Mouse (Mus musculus): ENCODE data around the gene Gm10337.

Gene Gm10337

GRCm38 (mm10) chr15:102500479-102500878, 3.0 kb upstream of the Gm10337 start:
- DNase-seq, result no peak

- DNase-seq, result no peak
These were observed 2.3 kb upstream of the Gm10337 start for GRCm38 (mm10) chr15:102501084-102501814.

DNA sequence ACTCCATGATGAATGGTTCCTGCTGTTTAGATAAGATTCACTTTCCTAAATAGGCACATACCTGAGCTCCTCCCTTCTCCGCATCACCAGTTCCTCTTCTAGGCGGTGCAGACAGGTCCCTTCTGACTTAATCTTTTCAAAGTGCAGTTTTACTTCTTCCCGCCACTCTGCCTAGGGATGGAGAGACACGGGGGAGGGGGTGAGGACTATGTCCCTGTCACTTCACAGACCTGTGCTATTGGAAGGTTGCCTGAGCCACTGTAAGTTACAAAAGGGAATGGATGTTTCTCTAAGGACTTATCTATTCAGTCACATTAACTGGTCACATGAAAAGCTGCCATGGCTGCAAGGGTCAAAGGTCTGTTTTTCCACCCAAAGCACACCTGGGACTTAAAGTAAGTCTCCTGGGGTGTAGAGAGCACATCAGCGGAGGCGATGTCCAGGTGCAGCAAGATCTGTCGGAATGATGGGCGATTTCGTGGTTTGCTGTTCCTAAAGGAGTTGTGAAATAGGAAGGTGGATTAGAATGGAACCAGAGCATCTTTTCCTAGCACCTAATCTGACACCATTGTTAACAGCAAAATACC, 1.2 kb upstream of the Gm10337 start:
- no peak for DNase-seq

- no peak for DNase-seq
These were observed 631 bp downstream of the Gm10337 start for GRCm38 (mm10) chr15:102503924-102504782.

DNA sequence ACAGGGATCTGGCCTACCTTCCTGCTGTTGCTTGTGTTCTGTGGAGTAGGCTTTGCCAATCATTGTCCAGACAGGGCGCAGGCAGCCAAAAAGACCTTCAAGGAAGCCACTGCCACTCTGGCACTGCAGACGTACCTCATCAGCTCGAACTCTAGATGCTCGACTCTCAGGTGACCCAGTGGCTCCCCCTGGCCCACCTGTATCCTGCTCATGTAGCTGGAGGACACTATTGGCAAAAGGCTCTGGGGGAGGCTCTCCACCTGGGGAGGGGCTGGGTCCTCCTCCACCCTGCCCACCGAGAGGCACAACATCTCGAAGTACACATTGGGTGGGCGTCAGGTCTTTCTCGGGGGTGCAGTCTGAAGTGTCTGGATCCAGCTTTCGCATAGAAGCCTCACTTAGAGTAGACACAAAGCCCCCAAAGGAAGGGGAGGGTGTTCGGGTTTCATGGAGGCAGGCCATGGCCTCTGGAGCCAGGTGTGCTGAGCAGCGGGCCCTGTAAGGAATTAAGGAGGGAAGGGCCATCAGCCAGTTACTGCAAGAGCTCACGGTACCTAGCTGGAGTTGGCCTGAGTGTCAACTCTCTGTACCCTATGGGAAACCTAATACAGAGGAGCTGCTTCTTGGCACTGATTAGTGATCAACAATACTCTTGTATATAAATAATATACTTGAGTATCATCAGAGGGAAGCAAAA, 1.7 kb downstream of the Gm10337 start:
- DNase-seq, result peak in 1 of 2 experiments; percentile 13

DNA sequence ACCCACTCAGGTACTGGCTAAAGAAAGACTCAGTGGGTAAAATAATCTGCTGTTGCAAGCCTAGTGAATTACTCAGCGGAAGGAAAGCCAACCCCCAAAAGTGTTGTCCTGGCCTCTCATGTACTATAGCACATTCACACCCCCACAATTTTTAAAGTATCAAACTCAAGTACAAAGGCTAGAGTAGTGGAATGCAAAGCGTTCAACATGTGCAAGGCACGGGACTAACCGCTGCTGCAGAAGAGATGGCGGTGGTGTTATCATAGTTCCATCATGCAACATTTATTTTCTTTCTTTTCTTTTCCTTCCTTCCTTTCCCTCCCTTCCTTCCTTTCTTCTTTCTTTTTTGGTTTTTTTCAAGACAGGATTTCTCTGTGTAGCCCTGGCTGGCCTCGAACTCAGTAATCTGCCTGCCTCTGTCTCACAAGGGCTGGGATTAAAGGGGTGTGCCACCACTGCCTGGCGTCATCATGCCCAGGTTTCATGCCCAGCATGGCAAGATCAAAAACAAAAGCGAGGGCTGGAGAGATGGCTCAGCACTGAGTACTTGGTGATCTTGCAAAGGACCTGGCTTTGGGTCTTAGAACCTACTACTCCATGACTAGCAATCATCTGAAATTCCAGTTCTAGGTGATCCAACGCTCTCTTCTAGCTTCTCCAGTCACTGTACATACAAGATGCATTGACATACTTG, 2.4 kb downstream of the Gm10337 start:
- no peak for DNase-seq

- DNase-seq, result no peak
These were observed 2.9 kb downstream of the Gm10337 start for GRCm38 (mm10) chr15:102506464-102506830.

DNA sequence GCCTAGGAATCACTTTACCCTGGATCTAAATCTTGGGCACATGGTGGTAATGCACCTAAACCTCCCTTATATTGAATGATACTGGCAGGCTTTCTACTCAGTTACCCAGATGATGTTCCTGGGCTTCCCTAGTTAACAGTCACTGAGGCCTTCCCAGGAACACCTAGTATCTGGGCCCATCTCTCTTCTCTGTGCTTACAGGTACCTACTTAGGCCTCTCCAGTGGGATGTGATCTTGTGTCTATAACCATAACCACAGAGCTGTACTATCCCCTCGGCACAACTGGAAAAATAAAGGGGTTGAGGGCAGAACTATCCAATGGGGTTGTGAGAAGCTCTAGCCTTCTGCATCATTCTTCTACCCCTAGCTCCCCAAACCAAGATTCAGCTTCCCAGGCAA, 3.3 kb downstream of the Gm10337 start:
- DNase-seq, result no peak

GRCm38 (mm10) chr15:102507561-102507960, 4.0 kb downstream of the Gm10337 start:
- no peak for DNase-seq

DNA sequence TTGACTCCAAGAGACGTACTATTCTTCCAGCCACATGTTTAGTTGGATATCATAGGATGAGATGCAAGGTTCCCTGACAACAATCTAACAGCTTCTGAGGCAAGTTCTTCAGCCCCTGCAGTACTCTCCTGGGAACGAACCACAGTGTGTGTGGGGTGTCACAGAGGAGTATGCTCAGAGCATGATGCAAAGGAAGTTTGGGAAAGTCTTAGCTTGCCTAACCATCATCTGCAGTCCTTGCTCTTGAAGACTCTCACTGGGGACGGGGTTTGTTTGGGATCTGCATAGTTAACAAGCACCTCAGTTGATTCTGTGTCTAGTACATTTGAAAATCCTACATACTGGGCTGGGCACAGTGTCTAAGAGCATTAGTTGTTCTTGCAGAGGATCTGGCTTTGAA, 4.8 kb downstream of the Gm10337 start:
- no peak for DNase-seq

DNA sequence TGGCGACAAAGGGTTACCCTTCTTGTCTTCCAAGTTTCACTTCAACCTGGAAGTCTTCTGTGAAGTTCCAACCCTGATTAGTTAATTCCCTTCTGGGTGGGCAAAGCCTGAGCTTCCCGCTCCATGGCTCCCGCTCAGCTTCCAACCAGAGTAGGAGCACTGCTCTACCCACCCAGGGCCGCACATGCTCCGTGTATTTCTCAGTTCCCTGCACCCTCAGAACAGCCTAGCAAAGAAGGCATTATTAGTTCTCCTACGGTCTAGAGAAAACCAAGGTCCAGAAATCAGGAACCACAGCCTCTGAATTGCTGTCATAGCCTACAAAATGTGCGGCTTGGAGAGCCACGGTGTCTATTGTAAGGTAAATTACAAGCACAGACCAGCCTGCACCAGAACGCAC, 6.6 kb downstream of the Gm10337 start:
- peak in 1 of 2 experiments; percentile 40 for DNase-seq

GRCm38 (mm10) chr15:102510590-102511284, 7.2 kb downstream of the Gm10337 start:
- peak; percentile 81 to 84 for DNase-seq

DNA sequence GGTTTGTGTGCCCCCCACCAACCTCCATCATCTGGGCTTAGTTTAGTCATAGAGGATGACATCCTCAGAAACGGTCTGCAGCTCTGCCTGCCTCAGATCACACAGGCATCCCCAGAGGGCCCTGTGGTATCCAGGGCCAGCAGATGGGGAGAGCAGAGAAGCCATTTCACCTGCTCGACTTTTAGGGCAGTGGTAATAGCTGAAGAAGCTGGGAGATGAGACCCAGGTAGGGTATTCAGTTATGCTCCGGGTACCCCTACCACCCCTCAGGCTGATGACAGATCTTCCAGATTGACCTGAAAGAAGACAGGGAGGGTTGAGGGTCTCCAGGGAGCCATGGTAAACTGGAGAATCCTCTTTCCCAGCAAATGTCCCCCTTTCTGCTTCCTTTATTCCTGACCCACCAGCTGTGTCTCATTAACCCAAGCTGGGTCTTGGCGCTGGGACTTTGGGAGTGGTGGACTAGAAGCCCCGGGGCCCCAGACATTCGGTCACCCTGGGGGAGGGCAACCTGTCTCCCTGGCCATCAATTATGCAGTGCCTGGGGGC, 7.8 kb downstream of the Gm10337 start:
- DNase-seq, result peak in 1 of 2 experiments; percentile 40

DNA sequence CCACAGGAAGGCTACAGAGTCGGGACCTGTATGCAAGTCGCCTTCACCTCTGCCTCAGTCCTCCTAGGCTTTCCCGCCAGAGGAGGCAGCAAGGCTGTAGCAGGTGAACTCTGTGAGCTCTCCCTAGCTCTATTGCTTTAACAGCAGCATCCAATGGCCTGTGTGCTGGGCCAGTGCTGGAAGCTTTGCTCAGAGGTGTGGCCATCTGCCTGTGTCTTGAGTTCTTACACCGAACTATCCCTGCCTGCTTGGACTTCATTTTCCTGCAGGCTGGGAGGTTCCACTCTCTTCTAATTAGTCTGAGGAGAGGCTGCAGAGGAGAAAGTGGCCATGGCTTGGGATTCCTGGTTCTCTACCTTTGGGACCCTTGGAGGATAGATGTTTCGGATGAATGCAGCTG, 8.5 kb downstream of the Gm10337 start:
- peak; percentile 44 to 51 for DNase-seq

DNA sequence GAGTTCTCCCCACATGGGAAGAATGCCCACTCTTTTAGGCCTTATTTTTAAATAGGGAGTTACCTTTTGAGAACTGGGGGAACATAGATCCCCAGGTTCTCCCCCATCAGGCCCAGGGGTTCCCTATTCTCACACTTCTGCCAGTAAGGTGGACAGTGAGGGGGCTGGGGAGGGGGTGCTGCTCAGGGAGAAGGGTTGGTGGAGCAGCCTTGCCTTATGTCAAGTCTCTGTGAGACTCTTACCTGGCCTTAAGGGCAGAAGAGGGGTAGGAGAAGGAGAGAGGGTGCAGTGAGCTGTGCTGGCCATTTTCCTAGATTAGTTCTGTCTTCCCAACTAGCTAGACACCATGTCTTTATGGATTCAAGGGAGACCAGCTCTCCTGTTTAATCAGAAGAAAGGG, 8.9 kb downstream of the Gm10337 start:
- no peak for DNase-seq

DNA sequence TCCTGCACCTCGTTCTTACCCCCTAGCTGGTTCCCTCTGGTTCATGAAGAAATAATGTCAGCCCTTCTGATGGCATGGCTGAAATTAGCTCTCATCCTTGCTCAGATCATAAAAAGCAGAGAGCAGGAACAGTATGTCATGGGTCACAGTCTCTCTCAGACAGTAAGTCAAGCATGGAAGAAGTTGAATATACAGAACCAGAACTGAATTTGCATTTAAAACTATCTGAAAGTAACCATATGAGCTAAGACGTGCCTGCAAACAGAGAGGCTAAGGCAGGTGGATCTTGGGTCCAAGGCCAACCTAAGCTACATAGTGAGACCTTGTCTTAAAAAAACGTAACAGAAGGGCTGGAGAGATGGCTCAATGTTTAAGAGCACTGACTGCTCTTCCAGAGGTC, 9.5 kb downstream of the Gm10337 start:
- no peak for DNase-seq

DNA sequence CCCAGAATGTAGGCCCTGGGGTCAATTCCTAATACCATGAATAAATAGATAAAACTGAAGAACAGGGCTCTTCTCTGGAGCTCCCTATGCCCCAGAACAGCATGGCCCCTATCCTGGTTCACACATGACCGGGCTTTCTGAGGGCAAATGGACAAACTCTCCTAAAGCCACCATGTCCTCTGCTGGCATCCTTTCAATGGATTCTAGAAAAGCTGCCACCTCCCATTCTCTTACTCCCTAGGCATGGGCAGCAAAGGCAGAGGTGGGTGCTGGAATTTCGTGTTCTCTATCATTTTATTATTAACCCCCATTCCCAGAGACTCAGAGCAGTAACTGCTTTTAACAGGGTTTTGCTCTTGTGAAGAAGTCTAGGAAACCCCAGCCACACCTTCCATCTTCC, 11.7 kb downstream of the Gm10337 start:
- no peak for DNase-seq

DNA sequence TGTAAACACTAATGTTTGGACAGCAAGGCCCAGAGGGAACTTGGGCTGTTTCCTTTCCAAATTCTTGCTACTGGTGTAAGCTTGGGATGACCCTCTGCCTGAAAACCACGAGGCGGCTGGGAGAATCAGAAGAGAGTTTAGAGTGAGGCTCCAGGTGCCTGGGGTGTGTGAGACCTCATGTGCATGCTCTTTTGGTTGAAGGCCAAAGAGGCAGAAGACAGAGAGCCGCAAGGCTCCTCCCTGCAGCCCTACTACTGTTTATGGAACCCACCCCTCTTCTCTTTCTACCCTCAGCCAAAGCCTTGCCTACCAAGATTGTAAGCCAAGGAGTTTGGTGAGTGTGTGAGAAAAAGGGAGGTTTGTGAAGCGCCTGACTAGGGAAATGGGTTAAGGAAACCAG, 12.3 kb downstream of the Gm10337 start:
- DNase-seq, result peak in 1 of 2 experiments; percentile 45

GRCm38 (mm10) chr15:102516293-102516692, 12.8 kb downstream of the Gm10337 start:
- peak in 1 of 2 experiments; percentile 53 for DNase-seq

- peak; percentile 86 to 90 for DNase-seq
These were observed 13.3 kb downstream of the Gm10337 start, which contains the start of gene Map3k12 for GRCm38 (mm10) chr15:102516728-102517404. Gene Map3k12 (minus strand): TSS chr15:102517064.

- no peak for DNase-seq
These were observed 14.1 kb downstream of the Gm10337 start for GRCm38 (mm10) chr15:102517631-102517975.
